Mouse (Mus musculus): Measurements from ENCODE around the gene Mia2. TPM values are rescaled to one million over a fixed set of nuclear protein-coding genes. Genes with fewer than 3 reads are reported as not detected.
"Not testable (repeated sequence)": the region's sequence is repeated elsewhere in the genome, so short reads cannot be mapped to it uniquely, and the experiment has no call there.

The Mia2 gene
- total RNA-seq, 1 experiment from 2014 or later: 216 TPM

DNA sequence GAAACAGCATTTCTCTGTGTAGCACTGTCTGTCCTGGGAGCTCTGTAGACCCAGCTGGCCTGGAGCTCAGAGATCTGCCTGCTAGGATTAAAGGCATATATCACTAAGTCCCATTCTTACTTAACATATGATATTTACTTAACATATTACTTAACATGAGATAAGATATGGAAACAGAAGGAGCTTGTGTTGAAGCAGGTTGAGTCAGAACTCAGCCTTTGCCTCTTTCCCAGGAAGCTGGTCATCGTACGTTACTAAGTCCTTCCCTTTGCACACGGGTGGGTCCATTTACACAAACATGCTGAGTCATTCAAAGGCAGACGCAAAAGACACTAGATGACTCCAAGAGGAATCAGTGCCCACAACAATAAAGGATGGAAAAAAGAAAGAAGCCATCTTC, 103.2 kb downstream of the Mia2 start:
- ATAC-seq (replicated peaks in 1 of 2; ENCODE audit: insufficient read depth in 1 of 2, low FRiP score in 2 of 2, low TSS enrichment in 1 of 2, low read depth in 1 of 2, poor library complexity in 2 of 2, severe bottlenecking in 2 of 2): no peak

DNA sequence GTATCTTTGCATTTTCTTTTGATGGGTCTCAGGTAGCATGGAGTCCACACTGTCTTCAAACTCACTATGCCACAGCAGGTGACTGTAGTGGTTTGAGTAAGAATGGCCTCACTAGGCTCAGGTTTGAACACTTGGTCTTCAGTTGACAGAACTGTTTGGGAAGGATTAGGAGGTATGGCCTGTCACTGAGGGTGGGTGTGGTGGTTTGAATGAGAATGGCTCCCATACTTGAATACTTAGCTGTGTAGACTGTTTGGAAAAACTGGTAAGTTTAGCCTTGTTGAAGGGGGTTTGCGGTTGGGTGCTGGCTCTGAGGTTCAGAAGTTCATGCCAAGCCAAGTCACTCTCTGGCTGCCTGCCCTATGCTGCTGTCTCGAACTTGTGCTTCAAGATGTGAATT, 103.8 kb downstream of the Mia2 start:
- ATAC-seq (replicated peaks in 1 of 2; ENCODE audit: insufficient read depth in 1 of 2, low FRiP score in 2 of 2, low TSS enrichment in 1 of 2, low read depth in 1 of 2, poor library complexity in 2 of 2, severe bottlenecking in 2 of 2): no peak

DNA sequence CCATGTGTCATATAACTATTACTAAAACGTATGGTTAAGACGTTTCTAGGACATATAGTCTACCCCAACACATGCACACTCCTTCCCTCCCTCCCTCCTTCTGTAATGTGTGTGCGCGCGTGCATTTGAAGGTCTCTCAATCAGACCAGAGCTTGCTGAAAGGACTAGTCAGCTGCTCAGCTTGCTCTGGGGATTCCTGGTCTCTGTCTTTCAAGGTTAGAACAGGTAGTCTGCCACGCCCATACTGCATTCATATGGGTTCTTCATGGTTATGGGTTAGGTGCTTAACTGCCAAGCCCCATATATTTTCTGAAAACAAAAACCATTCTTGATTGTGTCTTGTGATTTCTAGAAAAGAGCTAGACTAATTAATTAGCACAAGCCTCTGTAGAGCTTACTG, 110.0 kb downstream of the Mia2 start:
- no peak for ATAC-seq (replicated peaks in 1 of 2; ENCODE audit: insufficient read depth in 1 of 2, low FRiP score in 2 of 2, low TSS enrichment in 1 of 2, low read depth in 1 of 2, poor library complexity in 2 of 2, severe bottlenecking in 2 of 2)

DNA sequence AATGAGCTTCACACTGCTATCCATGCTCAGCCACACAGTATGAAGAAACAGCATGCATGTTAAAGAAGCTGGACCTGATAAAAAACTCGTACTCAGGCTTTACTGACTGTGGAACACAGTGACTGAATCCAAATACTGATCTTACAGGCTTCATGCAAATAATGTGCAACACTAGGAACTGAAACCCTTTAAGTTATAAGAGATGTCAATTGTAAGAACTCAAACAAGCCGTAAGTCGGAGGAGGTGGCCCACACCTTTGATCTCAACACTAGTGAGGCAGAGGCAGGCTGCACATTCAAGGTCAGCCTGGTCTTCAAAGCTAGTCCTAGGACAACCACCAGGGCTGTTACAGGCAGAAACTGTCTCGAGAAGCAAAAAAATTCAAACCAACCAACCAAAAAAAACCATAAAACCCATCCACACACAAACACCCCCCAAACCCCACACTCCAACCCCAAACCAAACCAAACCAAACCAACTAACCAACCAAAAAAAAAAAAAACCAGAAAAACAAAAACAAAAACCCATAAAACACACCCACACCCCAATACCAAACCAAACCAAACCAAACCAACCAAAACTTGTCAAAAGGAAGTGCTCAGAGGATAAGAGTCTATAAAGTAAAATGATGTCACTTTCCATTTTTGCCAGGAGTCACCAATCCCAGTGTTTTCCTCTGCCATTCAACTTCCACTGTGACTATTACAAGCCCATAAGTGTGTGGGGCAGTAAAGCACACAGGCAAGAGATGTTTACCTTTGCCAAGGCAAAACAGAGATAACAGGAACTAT, 110.8 kb downstream of the Mia2 start:
- peak; percentile 14 to 33; a peak in 1 of 4 replicates for ATAC-seq (replicated peaks in 1 of 2; ENCODE audit: insufficient read depth in 1 of 2, low FRiP score in 2 of 2, low TSS enrichment in 1 of 2, low read depth in 1 of 2, poor library complexity in 2 of 2, severe bottlenecking in 2 of 2)

DNA sequence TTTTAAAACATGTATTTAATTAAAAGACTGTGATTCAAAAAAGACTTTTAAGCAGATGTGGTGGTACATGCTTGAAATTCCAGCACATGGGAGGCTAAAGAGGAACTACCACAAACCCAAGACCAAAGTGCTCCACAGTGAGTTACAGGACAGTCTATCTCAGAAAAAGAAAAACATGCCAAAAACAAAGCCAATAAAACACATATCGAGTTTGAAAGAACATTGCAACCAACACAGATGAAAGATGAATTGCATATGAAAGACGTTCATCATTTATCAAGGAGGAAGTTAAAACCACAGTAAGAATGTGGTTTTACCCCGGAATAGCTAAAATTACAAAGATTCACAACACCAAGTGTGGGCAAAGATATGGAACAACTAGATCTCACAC, 111.4 kb downstream of the Mia2 start:
- ATAC-seq (replicated peaks in 1 of 2; ENCODE audit: insufficient read depth in 1 of 2, low FRiP score in 2 of 2, low TSS enrichment in 1 of 2, low read depth in 1 of 2, poor library complexity in 2 of 2, severe bottlenecking in 2 of 2): peak; percentile 78 to 81

DNA sequence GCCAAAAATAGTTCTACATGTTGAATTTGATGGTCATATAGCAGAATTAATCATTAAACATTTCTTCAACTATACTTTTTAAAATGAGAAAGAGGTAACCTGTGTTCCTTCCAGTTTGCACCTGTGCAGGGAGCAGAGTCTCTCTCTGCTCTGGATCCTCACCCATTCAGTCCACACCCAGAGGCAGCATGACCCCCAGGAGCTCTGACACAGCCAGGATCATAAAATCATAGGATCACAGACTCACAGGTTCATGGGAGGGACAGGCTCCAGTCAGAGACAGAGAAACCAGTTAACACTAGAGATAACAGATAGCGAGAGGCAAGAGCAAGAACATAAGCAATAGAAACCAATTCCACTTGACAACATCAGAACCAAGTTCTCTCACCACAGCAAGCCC, 112.2 kb downstream of the Mia2 start:
- ATAC-seq (replicated peaks in 1 of 2; ENCODE audit: insufficient read depth in 1 of 2, low FRiP score in 2 of 2, low TSS enrichment in 1 of 2, low read depth in 1 of 2, poor library complexity in 2 of 2, severe bottlenecking in 2 of 2): no peak

DNA sequence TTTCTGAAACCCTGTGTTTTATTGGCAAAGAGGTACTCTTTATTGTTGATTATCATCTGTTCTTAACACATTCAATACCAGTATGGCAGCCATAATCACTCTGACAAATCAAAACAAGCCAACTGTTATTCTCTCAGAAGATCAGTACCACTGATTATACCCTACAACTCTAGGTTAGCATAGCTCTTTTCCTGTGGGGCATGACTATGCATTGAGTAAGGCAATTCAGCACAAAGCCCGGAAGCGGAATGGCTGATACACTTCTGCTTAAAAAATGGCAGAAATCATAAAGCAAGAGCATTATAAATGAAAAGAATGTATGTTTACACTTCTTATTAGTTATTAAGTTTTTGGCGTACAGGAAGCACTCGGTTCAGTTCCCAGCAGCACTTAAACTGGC, 120.6 kb downstream of the Mia2 start:
- ATAC-seq (replicated peaks in 1 of 2; ENCODE audit: insufficient read depth in 1 of 2, low FRiP score in 2 of 2, low TSS enrichment in 1 of 2, low read depth in 1 of 2, poor library complexity in 2 of 2, severe bottlenecking in 2 of 2): peak; percentile 38 to 57; a peak in 3 of 4 replicates

DNA sequence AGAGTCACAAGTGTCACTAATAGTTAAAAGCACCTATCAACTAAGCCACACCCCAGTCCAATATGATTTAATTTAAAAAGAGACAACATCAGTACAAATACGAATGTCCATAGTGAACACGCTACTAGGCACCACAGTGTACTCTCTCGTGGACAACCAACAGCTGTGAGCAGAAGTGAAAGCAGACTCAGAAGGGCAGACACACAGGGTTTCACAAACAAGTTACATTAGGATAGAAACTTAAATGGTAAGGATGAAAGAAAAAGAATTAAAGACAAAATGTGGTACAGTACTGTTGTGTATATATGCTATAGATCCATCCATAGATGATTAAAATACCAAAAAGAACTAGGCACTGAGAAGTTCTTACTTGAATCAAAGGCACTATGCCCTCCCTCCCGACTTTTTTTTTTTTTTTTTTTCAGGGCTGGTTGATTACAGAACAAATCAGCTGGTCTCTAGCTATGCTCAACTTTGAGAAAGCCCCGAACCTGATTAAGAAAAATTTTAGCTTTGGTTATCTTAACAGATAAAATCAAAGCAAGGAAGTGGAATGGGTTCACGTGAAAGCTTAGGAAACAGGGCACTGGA, 121.2 kb downstream of the Mia2 start:
- ATAC-seq (replicated peaks in 1 of 2; ENCODE audit: insufficient read depth in 1 of 2, low FRiP score in 2 of 2, low TSS enrichment in 1 of 2, low read depth in 1 of 2, poor library complexity in 2 of 2, severe bottlenecking in 2 of 2): no peak

DNA sequence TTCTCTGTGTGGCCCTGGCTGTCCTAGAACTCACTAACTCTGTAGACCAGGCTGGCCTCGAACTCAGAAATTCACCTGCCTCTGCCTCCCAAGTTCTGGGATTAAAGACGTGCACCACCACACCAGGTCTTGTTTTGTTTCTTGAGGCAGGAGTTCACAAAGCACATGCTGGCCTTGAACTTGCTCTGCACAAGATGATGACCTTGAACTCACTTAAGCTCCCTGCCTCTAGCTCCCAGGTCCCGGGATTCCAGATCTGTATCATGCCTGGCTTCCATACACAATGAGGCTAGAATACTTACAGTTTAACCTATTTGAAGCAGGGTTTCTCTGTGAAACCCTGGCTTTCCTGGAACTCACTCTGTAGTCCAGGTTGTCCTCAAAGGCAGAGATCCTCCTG, 121.7 kb downstream of the Mia2 start:
- ATAC-seq (replicated peaks in 1 of 2; ENCODE audit: insufficient read depth in 1 of 2, low FRiP score in 2 of 2, low TSS enrichment in 1 of 2, low read depth in 1 of 2, poor library complexity in 2 of 2, severe bottlenecking in 2 of 2): no peak

DNA sequence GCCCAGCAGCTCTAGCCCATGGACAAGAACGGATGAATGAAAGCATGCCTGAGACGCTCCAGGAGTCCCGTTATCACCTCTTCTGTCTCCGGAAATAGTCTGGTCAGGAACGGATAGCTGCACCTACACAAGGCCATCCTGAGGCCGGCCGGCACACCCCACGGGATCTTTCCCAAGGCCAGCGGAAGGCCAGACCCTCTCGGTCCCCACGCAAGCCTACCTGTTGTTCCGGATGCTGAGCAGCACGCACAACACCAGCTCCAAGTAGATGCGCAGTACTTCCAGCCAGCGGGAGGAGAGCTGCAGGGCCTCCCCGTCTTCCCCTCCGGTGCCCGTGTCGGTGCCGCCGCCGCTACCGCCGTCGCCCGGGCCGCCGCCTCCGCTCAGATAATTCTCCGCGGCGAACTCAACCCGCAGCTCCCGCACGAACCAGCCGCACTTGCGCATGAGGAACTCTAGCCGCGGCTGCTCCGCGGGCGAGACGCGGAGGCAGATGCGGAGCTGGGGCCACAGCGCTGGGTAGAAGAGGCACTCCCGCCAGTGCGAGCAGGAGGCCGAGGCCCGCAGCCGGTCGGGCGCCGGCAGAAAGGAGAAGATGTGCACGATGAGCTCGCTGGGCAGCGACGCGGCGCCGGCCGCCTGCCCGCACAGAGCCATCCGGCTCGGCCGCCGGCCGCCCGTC, 123.2 kb downstream of the Mia2 start:
- ATAC-seq (replicated peaks in 1 of 2; ENCODE audit: insufficient read depth in 1 of 2, low FRiP score in 2 of 2, low TSS enrichment in 1 of 2, low read depth in 1 of 2, poor library complexity in 2 of 2, severe bottlenecking in 2 of 2): peak in 1 of 2 experiments; percentile 5; a peak in 1 of 4 replicates

DNA sequence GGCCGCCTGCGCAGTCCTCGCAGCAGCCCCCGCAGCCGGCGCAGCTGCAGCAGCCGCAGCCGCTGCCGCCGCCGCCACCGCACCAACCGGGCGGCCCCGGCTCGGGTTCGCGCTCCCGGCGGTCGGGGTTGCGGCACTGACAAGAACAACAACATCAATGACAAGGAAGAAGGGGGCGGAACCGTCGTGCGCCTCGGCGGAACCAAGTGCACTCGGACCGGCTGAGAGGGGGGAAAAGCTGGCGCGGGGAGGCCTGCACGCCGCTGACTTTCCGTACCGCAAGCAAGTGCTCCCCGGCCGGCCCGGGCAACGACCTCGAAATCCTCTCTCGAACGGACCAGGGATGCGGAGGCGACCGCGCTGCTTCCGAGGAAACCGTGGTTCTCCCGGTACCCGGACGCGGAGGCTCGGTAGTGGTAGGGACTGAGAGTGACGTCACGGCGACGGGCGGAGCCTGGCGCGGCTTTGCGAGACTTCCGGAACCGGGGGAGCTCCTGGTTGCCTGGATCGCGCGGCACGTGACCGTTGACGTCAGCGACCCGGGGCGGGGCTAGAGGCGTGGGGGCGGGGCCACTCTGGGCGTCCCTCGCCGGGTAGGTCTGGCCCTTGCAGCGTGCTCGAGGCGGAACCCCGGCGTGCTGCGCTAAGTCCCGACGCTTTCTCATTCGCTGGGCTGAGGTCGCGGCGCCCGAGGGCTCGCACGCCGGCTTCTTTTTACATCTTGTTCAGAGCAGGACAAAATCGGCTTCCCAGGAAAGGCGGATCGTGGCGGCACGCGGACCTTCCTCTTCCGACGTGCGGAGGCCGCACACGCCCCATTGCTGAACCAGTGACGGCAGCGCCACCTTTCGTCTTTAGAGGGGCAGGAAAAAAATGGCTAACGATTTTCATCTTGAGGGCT, 124.0 kb downstream of the Mia2 start, which contains the start of gene Fbxo33:
Gene Fbxo33 (minus strand): TSS at position 401 of the 901 bp plus-strand sequence.
- ATAC-seq (replicated peaks in 1 of 2; ENCODE audit: insufficient read depth in 1 of 2, low FRiP score in 2 of 2, low TSS enrichment in 1 of 2, low read depth in 1 of 2, poor library complexity in 2 of 2, severe bottlenecking in 2 of 2): peak; percentile 74 to 83

DNA sequence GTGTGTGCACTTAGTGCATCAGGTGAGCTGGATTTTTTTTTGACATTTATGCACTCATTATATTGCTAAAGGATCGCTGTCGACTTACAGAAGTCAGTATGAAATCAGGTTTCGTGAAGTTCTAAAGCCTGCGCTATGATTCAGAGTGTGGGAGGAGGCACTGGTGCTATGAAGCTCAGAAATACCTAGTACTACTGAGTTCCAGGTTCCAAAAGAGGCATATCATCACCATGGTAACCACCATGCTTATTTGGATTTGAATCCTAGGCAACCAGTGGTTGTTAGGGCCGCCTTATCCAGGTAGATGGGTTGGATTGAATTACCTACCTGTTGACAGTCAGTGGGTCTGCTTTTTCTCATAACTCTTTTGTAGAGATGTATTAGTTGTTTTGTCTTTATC, 132.8 kb downstream of the Mia2 start:
- no peak for ATAC-seq (replicated peaks in 1 of 2; ENCODE audit: insufficient read depth in 1 of 2, low FRiP score in 2 of 2, low TSS enrichment in 1 of 2, low read depth in 1 of 2, poor library complexity in 2 of 2, severe bottlenecking in 2 of 2)

DNA sequence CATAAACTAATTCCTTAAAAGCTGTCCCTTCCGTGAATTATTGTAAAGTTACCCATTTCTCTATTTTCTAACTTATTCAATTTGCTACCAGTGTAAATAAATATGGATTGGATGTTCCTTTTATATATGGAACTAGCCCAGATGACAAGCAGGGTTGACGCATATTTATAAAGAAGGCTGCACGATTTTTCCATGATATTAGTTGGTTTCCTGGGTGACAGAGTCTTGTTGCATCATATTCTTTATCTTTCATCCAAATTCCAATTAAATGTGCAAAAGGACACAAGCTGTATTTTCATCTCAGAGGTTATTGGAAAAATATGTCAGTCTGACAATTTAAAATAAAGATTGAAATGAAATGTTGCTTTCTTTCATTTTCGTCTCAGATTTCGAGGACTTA, 142.8 kb downstream of the Mia2 start:
- no peak for ATAC-seq (replicated peaks in 1 of 2; ENCODE audit: insufficient read depth in 1 of 2, low FRiP score in 2 of 2, low TSS enrichment in 1 of 2, low read depth in 1 of 2, poor library complexity in 2 of 2, severe bottlenecking in 2 of 2)

DNA sequence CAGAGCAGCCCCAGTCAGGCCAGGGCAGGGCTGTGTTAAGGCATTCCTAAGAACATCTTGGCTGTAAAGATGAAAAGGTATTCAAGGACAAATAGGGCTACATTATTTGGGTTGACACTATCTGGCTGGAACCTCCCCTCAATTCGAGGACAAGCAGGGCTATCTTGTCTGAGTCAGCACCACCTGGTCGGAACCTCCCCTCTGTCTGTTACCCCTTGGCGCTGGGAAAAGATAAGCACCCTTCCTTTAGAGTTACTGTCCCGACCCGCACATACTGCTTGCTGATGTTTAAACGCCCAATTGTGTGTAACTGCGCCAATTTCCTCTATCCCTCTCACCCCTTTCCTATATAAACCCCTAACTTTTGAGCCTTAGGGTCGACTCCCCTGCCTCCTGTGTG, 145.4 kb downstream of the Mia2 start:
- not testable (repeated sequence) for ATAC-seq (replicated peaks in 1 of 2; ENCODE audit: insufficient read depth in 1 of 2, low FRiP score in 2 of 2, low TSS enrichment in 1 of 2, low read depth in 1 of 2, poor library complexity in 2 of 2, severe bottlenecking in 2 of 2)
